Mouse (Mus musculus) liver, embryonic 15.5 days (tissue): Measurements from ENCODE around the gene Enah. TPM values are rescaled to one million over a fixed set of nuclear protein-coding genes. Genes with fewer than 3 reads are reported as not detected.

Experiments
- ATAC-seq: fragments of 200-750 bp; cut with Nextera tagmentation; 2 replicates; pipeline ENCODE4 v1.8.0; 2017; ENCODE audit warnings: moderate number of reproducible peaks, mild to moderate bottlenecking, moderate library complexity; ENCODE audit not compliant: insufficient read depth
- H3K27ac ChIP-seq: fragments of 300-500 bp; sonication (generic); replicated peaks from 2 replicates; pipeline ENCODE4 v1.5.1; 2015; ENCODE audit warnings: mild to moderate bottlenecking, inconsistent platforms
- H3K27me3 ChIP-seq: fragments of 300-500 bp; sonication (generic); 2 replicates; pipeline ENCODE4 v1.6.1; 2015; ENCODE audit warnings: mild to moderate bottlenecking, inconsistent platforms
- H3K36me3 ChIP-seq: fragments of 300-500 bp; sonication (generic); replicated peaks from 2 replicates; pipeline ENCODE4 v1.6.1; 2015; ENCODE audit warnings: moderate library complexity, mild to moderate bottlenecking, inconsistent platforms
- H3K4me1 ChIP-seq: fragments of 300-500 bp; sonication (generic); replicated peaks from 2 replicates; pipeline ENCODE4 v1.6.1; 2015; ENCODE audit warnings: inconsistent platforms
- H3K4me2 ChIP-seq: fragments of 300-500 bp; sonication (generic); 2 replicates; pipeline ENCODE4 v1.6.1; 2015; ENCODE audit warnings: moderate library complexity, mild to moderate bottlenecking, inconsistent platforms
- H3K4me3 ChIP-seq: fragments of 300-500 bp; sonication (generic); replicated peaks from 2 replicates; pipeline ENCODE4 v1.5.1; 2015; ENCODE audit warnings: mild to moderate bottlenecking, inconsistent platforms
- H3K9ac ChIP-seq: fragments of 300-500 bp; sonication (generic); 2 replicates; pipeline ENCODE4 v1.6.1; 2015; ENCODE audit warnings: moderate library complexity, mild to moderate bottlenecking, inconsistent platforms
- H3K9me3 ChIP-seq: fragments of 300-500 bp; sonication (generic); replicated peaks from 2 replicates; pipeline ENCODE4 v1.6.1; 2016; ENCODE audit warnings: inconsistent platforms
- WGBS: fragments of 180-500 bp; shearing (Covaris S2); methylation state at CpG from one replicate; pipeline ENCODE4 v1.1.7; 2015; ENCODE audit warnings: mixed read lengths; ENCODE audit not compliant: insufficient replicate concordance; 5-methylcytosine and 5-hydroxymethylcytosine counted together
- polyA plus RNA-seq: library from polyadenylated mRNA; unstranded; fragments of >200 nt; fragmentation: Nextera tagmentation; extraction: Ambion mirVana; gene quantifications from 2 replicates; pipeline ENCODE4 v1.2.1, GENCODE M21; 2015

The Enah gene
- polyA plus RNA-seq, 1 experiment from 2014 or later = 0.71 TPM

GRCm38 (mm10) chr1:181953547-181953946, 66.2 kb downstream of the Enah start:
- no peaks in the 10 kb centered on the region for H3K27me3 ChIP-seq
- H3K27ac ChIP-seq = no peak overlapping the region
- ATAC-seq = no peak
- no peak overlapping the region for H3K4me3 ChIP-seq
- H3K9ac ChIP-seq = no peak overlapping the region
- H3K4me2 ChIP-seq = no peak overlapping the region
- no peaks in the 10 kb centered on the region for H3K4me1 ChIP-seq
- H3K9me3 ChIP-seq = no peaks in the 10 kb centered on the region
- H3K36me3 ChIP-seq = no peaks in the 10 kb centered on the region

GRCm38 (mm10) chr1:181951266-181951665, 68.5 kb downstream of the Enah start:
- Histone ChIP-seq H3K27ac (no peak overlapping the region), H3K9ac (no peak overlapping the region), H3K4me2 (no peak overlapping the region), H3K9me3 (no peaks in the 10 kb centered on the region), H3K27me3 (no peaks in the 10 kb centered on the region), H3K4me1 (no peaks in the 10 kb centered on the region), H3K36me3 (no peaks in the 10 kb centered on the region), H3K4me3 (no peak overlapping the region)
- WGBS = 36% methylated on average over 5 of the region's 5 CpGs
- ATAC-seq = no peak

GRCm38 (mm10) chr1:181950721-181951120, 69.1 kb downstream of the Enah start:
- no peaks in the 10 kb centered on the region for H3K4me1 ChIP-seq
- no peak overlapping the region for H3K4me3 ChIP-seq
- no peak overlapping the region for H3K9ac ChIP-seq
- H3K9me3 ChIP-seq = no peaks in the 10 kb centered on the region
- WGBS = 78% methylated on average over 9 of the region's 9 CpGs
- no peak for ATAC-seq
- no peak overlapping the region for H3K27ac ChIP-seq
- H3K27me3 ChIP-seq = no peaks in the 10 kb centered on the region
- no peaks in the 10 kb centered on the region for H3K36me3 ChIP-seq
- no peak overlapping the region for H3K4me2 ChIP-seq

GRCm38 (mm10) chr1:181948191-181948590, 71.6 kb downstream of the Enah start:
- no peak for ATAC-seq
- H3K9me3 ChIP-seq = no peaks in the 10 kb centered on the region
- no peaks in the 10 kb centered on the region for H3K27me3 ChIP-seq
- H3K9ac ChIP-seq = no peak overlapping the region
- H3K4me3 ChIP-seq = no peak overlapping the region
- no peaks in the 10 kb centered on the region for H3K4me1 ChIP-seq
- no peak overlapping the region for H3K27ac ChIP-seq
- 71% methylated on average over 3 of the region's 3 CpGs for WGBS
- no peak overlapping the region for H3K4me2 ChIP-seq
- H3K36me3 ChIP-seq = no peaks in the 10 kb centered on the region

GRCm38 (mm10) chr1:181937064-181937463, 82.7 kb downstream of the Enah start:
- Histone ChIP-seq H3K36me3 (no peaks in the 10 kb centered on the region), H3K4me2 (no peak overlapping the region), H3K27ac (no peak overlapping the region), H3K4me1 (no peaks in the 10 kb centered on the region), H3K9ac (no peak overlapping the region), H3K4me3 (no peak overlapping the region), H3K9me3 (no peaks in the 10 kb centered on the region), H3K27me3 (no peaks in the 10 kb centered on the region)
- 33% methylated on average over 2 of the region's 2 CpGs for WGBS
- no peak for ATAC-seq

GRCm38 (mm10) chr1:181928388-181928787, 91.4 kb downstream of the Enah start:
- Histone ChIP-seq H3K27me3 (no peaks in the 10 kb centered on the region), H3K4me3 (no peak overlapping the region), H3K36me3 (no peaks in the 10 kb centered on the region), H3K4me2 (no peak overlapping the region), H3K4me1 (no peaks in the 10 kb centered on the region), H3K27ac (no peak overlapping the region), H3K9me3 (no peaks in the 10 kb centered on the region), H3K9ac (no peak overlapping the region)
- WGBS = 18% methylated on average over 5 of the region's 5 CpGs
- no peak for ATAC-seq

- no peak for ATAC-seq
- Histone ChIP-seq H3K27me3 (no peaks in the 10 kb centered on the region), H3K4me2 (peak overlapping the region; percentile 15; the same call in 1 of the 2 replicates), H3K4me1 (no peaks in the 10 kb centered on the region), H3K27ac (no peak overlapping the region), H3K9ac (no peak overlapping the region), H3K4me3 (no peak overlapping the region), H3K36me3 (no peaks in the 10 kb centered on the region), H3K9me3 (no peaks in the 10 kb centered on the region)
- WGBS = 76% methylated on average over 24 of the region's 24 CpGs
Observed at GRCm38 (mm10) chr1:181923384-181923783, 96.4 kb downstream of the Enah start.

- Histone ChIP-seq H3K4me1 (no peaks in the 10 kb centered on the region), H3K9me3 (no peaks in the 10 kb centered on the region), H3K4me2 (peak overlapping the region; percentile 51), H3K9ac (no peak overlapping the region), H3K36me3 (no peaks in the 10 kb centered on the region), H3K27ac (no peak overlapping the region), H3K4me3 (peak overlapping the region; percentile 39), H3K27me3 (no peaks in the 10 kb centered on the region)
- WGBS = 55% methylated on average over 26 of the region's 37 CpGs
- ATAC-seq = peak; percentile 49
Observed at GRCm38 (mm10) chr1:181921580-181922494, 98.0 kb downstream of the Enah start.

- no peaks in the 10 kb centered on the region for H3K4me1 ChIP-seq
- ATAC-seq = no peak
- no peaks in the 10 kb centered on the region for H3K36me3 ChIP-seq
- H3K4me3 ChIP-seq = no peak overlapping the region
- H3K27me3 ChIP-seq = no peaks in the 10 kb centered on the region
- no peak overlapping the region for H3K4me2 ChIP-seq
- no peak overlapping the region for H3K27ac ChIP-seq
- H3K9ac ChIP-seq = no peak overlapping the region
- 65% methylated on average over 7 of the region's 7 CpGs for WGBS
- H3K9me3 ChIP-seq = no peaks in the 10 kb centered on the region
Observed at GRCm38 (mm10) chr1:181911841-181912240, 107.9 kb downstream of the Enah start.

- H3K4me1 ChIP-seq = no peaks in the 10 kb centered on the region
- H3K4me3 ChIP-seq = no peak overlapping the region
- no peak overlapping the region for H3K9ac ChIP-seq
- no peak overlapping the region for H3K4me2 ChIP-seq
- H3K9me3 ChIP-seq = no peaks in the 10 kb centered on the region
- H3K36me3 ChIP-seq = no peaks in the 10 kb centered on the region
- no peak for ATAC-seq
- H3K27ac ChIP-seq = no peak overlapping the region
- WGBS = 56% methylated on average over 11 of the region's 11 CpGs
- no peaks in the 10 kb centered on the region for H3K27me3 ChIP-seq
Observed at GRCm38 (mm10) chr1:181901706-181902373, 118.0 kb downstream of the Enah start.

GRCm38 (mm10) chr1:181900846-181901245, 118.9 kb downstream of the Enah start:
- no peak for ATAC-seq
- no peak overlapping the region for H3K9ac ChIP-seq
- no peak overlapping the region for H3K4me2 ChIP-seq
- H3K27ac ChIP-seq = no peak overlapping the region
- H3K4me1 ChIP-seq = no peaks in the 10 kb centered on the region
- WGBS = 33% methylated on average over 1 of the region's 1 CpGs
- no peaks in the 10 kb centered on the region for H3K36me3 ChIP-seq
- no peak overlapping the region for H3K4me3 ChIP-seq
- H3K27me3 ChIP-seq = no peaks in the 10 kb centered on the region
- no peaks in the 10 kb centered on the region for H3K9me3 ChIP-seq
